Mouse (Mus musculus): Measurements from ENCODE around the gene Paqr3. TPM values are rescaled to one million over a fixed set of nuclear protein-coding genes. Genes with fewer than 3 reads are reported as not detected.

The Paqr3 gene
- polyA plus RNA-seq, 1 experiment from 2014 or later, result 5.1 TPM

DNA sequence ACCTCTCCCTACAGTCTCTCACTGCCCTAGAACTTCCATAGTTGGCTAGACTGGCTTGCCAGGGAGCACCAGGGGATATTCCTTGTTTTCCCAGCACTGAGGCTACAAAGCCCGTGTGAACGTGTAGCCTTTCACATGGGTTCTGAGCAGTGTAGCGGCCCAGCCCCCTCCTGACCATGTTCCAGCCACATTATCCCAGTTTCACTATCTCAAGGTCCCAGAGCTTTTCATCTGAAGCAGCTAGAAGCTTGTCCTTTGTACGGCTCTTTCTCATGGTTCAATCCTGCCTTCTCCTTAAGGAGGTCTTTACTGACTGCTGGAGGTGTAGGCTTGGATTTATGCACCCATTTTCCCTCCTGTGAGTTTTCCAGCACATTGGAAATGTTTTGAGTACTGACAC is 26.9 kb downstream of the Paqr3 start:
- ATAC-seq (ENCODE audit: insufficient number of reproducible peaks, low FRiP score, low TSS enrichment, low read depth), result no peak
- no peak overlapping the region for H3K4me2 ChIP-seq (replicated peaks)
- no peak overlapping the region for H3K4me3 ChIP-seq (replicated peaks)
- no peak overlapping the region for H3K9ac ChIP-seq
- WGBS, result 83% methylated on average over 4 of the region's 4 CpGs
- peaks cover 28% of the 10 kb centered on the region for H3K36me3 ChIP-seq
- no peaks in the 10 kb centered on the region for H3K27me3 ChIP-seq
- no peak overlapping the region for H3K27ac ChIP-seq (replicated peaks)
- no peaks in the 10 kb centered on the region for H3K9me3 ChIP-seq (replicated peaks)
- H3K4me1 ChIP-seq, result no peaks in the 10 kb centered on the region

DNA sequence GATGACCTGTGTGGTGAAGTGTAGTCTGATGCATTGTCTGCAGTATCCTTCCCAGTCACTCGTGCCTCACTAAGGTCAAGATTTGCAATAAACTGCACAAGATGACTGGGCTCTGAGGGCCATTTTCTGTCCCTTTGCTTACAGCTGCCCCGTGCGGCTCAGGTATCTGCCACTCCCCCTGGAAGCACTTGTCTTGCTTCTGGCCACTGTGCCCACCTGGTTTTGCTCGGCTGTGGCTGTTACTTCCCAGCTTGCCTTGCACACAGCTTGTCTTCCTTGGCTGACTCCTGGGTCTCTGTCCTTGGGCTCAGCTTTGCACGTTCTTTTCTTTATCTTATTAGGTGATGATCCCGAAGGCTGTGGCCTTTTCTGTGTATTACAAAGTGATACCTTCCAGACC is 27.7 kb downstream of the Paqr3 start:
- ATAC-seq (ENCODE audit: insufficient number of reproducible peaks, low FRiP score, low TSS enrichment, low read depth), result no peak
- Histone ChIP-seq H3K4me2 (replicated peaks) (no peak overlapping the region), H3K9me3 (replicated peaks) (no peaks in the 10 kb centered on the region), H3K4me3 (replicated peaks) (no peak overlapping the region), H3K36me3 (peaks cover 28% of the 10 kb centered on the region), H3K27ac (replicated peaks) (no peak overlapping the region), H3K27me3 (no peaks in the 10 kb centered on the region), H3K9ac (no peak overlapping the region), H3K4me1 (no peaks in the 10 kb centered on the region)
- WGBS, result 81% methylated on average over 6 of the region's 6 CpGs

DNA sequence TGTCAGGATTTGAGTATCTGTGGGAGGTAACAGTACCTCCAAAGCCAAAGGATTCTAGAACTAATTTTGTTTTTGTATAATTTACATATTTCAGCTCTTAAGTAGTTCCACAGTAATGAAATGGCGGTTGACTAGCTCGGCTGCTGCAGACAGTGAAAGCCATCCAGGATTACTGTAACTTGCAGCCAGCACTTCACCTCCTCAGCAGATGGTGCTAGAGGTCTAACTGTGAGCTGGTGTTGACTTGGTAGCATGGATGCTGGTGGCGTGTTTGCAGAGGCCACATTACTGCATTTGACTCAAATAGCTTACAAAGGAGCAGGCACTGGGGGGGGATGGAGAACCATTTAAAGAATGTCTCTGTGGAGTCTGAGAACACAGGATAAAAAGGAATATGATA is 29.9 kb downstream of the Paqr3 start:
- H3K4me2 ChIP-seq (replicated peaks), result no peak overlapping the region
- H3K4me1 ChIP-seq, result no peaks in the 10 kb centered on the region
- no peak overlapping the region for H3K4me3 ChIP-seq (replicated peaks)
- no peak overlapping the region for H3K27ac ChIP-seq (replicated peaks)
- 53% methylated on average over 3 of the region's 3 CpGs for WGBS
- no peak overlapping the region for H3K9ac ChIP-seq
- no peaks in the 10 kb centered on the region for H3K9me3 ChIP-seq (replicated peaks)
- no peak for ATAC-seq (ENCODE audit: insufficient number of reproducible peaks, low FRiP score, low TSS enrichment, low read depth)
- 0 out of 2 replicates have a peak, but pooled peaks cover 13% of the 10 kb centered on the region for H3K36me3 ChIP-seq
- H3K27me3 ChIP-seq, result no peaks in the 10 kb centered on the region

DNA sequence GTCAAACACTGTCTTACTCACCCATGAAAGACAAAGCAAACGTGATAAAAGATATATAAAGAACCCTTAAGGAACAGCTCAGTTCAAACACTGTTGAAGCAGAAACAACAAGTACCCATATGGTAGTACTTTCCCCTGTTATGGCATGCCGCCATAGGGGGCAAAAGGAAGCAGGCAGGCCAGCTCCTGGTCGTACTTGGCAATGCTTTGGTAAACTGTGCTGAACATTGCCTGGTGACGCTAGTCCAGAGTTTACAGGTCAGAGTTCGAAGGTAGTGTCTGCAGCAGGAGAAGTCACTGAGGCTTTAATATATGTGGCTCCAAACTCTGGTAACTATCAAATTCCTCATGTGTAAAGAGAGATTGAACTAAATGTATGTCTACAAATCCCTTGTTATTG is 32.8 kb downstream of the Paqr3 start:
- H3K9me3 ChIP-seq (replicated peaks), result no peaks in the 10 kb centered on the region
- H3K4me1 ChIP-seq, result no peaks in the 10 kb centered on the region
- H3K4me2 ChIP-seq (replicated peaks), result no peak overlapping the region
- H3K27ac ChIP-seq (replicated peaks), result no peak overlapping the region
- ATAC-seq (ENCODE audit: insufficient number of reproducible peaks, low FRiP score, low TSS enrichment, low read depth), result no peak
- 72% methylated on average over 5 of the region's 5 CpGs for WGBS
- H3K9ac ChIP-seq, result no peak overlapping the region
- no peaks in the 10 kb centered on the region for H3K27me3 ChIP-seq
- H3K36me3 ChIP-seq, result no peaks in the 10 kb centered on the region
- no peak overlapping the region for H3K4me3 ChIP-seq (replicated peaks)

DNA sequence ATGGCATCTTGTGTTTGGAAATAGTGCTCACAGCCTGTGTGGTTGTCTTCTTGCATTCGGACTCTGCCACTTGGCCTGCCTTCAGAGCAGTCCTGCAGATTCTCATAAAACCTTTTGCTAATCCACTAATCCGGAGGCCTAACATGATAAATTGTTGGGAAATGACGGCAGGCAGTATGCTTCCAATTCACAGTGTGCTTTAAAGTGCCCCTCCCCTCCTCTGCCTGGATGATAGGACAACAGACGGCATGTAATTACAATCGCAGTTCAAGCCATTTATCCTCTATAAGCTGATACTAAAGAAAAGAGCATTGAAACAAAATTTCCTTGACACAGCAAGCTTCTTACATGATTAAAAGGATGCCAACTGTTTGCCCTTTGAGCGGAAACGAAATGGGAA is 33.7 kb downstream of the Paqr3 start:
- no peaks in the 10 kb centered on the region for H3K27me3 ChIP-seq
- no peak overlapping the region for H3K4me2 ChIP-seq (replicated peaks)
- no peaks in the 10 kb centered on the region for H3K4me1 ChIP-seq
- no peak overlapping the region for H3K27ac ChIP-seq (replicated peaks)
- H3K9me3 ChIP-seq (replicated peaks), result no peaks in the 10 kb centered on the region
- no peak for ATAC-seq (ENCODE audit: insufficient number of reproducible peaks, low FRiP score, low TSS enrichment, low read depth)
- 71% methylated on average over 7 of the region's 7 CpGs for WGBS
- H3K9ac ChIP-seq, result no peak overlapping the region
- no peaks in the 10 kb centered on the region for H3K36me3 ChIP-seq
- H3K4me3 ChIP-seq (replicated peaks), result no peak overlapping the region

DNA sequence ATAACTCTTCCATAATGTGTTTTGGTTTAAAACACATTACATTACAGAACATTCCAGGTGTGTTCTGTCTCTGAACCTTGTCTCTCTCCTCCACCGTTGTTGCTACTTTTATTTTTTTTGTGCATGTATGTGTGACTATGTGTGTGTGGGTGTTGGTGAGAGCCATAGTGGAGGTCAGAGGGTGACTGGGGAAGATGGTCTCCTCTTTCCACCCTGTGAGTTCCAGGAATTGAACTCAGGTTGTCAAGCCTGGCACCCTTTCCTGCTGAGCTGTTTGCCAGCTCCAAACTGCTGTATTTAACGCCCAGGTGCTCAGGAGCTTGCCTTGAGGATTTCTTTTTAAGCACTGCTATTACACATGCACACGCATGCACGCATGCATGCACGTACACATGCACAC is 35.2 kb downstream of the Paqr3 start:
- no peak for ATAC-seq (ENCODE audit: insufficient number of reproducible peaks, low FRiP score, low TSS enrichment, low read depth)
- H3K4me1 ChIP-seq, result no peaks in the 10 kb centered on the region
- H3K27me3 ChIP-seq, result no peaks in the 10 kb centered on the region
- no peak overlapping the region for H3K9ac ChIP-seq
- H3K36me3 ChIP-seq, result no peaks in the 10 kb centered on the region
- 89% methylated on average over 5 of the region's 5 CpGs for WGBS
- no peaks in the 10 kb centered on the region for H3K9me3 ChIP-seq (replicated peaks)
- H3K27ac ChIP-seq (replicated peaks), result no peak overlapping the region
- no peak overlapping the region for H3K4me2 ChIP-seq (replicated peaks)
- no peak overlapping the region for H3K4me3 ChIP-seq (replicated peaks)

DNA sequence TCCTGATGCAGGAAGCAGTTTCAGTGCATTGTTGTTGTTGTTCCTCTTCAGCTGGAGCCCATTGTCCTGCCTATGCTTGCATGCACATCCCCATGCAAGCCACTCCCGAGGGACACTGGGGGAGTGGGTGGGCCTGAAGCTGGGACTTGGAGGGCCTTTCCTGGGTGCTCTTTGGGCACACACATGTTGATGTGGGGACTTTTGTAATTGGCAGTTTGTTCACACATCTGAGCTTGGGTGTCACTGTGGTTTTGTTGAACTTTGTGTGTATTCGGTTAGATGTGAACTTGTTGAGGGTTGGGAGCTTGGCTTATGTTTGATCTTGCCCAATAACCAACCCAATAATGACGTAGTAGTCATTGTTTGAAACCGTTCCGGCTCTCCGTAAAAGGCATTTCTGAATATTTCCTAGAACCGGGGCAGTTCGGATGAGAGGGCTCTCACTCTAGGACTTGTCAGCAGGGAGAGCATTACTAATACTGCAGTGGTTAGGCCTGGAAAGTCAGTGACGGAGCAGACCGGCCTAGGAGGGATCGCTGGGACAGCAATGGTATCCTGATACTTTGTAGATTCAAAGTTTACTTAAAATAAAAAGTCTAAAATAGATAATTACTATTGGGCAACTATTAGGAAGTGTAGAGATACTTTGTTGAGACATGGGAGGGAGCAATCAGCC is 35.8 kb downstream of the Paqr3 start:
- H3K4me1 ChIP-seq, result no peaks in the 10 kb centered on the region
- no peak overlapping the region for H3K4me2 ChIP-seq (replicated peaks)
- H3K9me3 ChIP-seq (replicated peaks), result no peaks in the 10 kb centered on the region
- no peak overlapping the region for H3K4me3 ChIP-seq (replicated peaks)
- H3K9ac ChIP-seq, result no peak overlapping the region
- H3K27me3 ChIP-seq, result no peaks in the 10 kb centered on the region
- ATAC-seq (ENCODE audit: insufficient number of reproducible peaks, low FRiP score, low TSS enrichment, low read depth), result no peak
- no peak overlapping the region for H3K27ac ChIP-seq (replicated peaks)
- H3K36me3 ChIP-seq, result peaks cover 2% of the 10 kb centered on the region; the same call in 1 of the 2 replicates
- 88% methylated on average over 11 of the region's 11 CpGs for WGBS

DNA sequence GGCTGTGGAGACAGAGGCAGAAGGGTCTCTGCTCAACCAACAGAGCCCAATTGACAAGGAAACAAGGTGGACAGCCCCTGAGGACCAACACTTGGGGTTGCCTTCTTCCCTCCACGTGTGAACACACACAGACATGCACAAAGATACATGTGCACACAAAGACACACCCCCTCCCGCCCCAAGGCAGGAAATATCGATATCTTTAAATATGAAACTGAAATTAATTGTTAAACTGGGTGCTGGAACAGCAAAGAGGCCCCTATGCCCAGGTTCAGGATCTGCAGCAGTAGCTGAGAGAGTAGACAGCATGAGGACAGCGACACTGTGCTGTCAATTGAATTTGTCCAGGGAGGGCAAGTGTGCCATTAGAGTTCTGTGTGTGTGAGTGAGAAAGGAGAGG is 45.6 kb downstream of the Paqr3 start:
- 88% methylated on average over 4 of the region's 4 CpGs for WGBS
- Histone ChIP-seq H3K27me3 (no peaks in the 10 kb centered on the region), H3K4me3 (replicated peaks) (no peak overlapping the region), H3K9ac (no peak overlapping the region), H3K4me2 (replicated peaks) (no peak overlapping the region), H3K36me3 (peaks cover 21% of the 10 kb centered on the region), H3K9me3 (replicated peaks) (no peaks in the 10 kb centered on the region), H3K27ac (replicated peaks) (no peak overlapping the region), H3K4me1 (no peaks in the 10 kb centered on the region)
- ATAC-seq (ENCODE audit: insufficient number of reproducible peaks, low FRiP score, low TSS enrichment, low read depth), result no peak

DNA sequence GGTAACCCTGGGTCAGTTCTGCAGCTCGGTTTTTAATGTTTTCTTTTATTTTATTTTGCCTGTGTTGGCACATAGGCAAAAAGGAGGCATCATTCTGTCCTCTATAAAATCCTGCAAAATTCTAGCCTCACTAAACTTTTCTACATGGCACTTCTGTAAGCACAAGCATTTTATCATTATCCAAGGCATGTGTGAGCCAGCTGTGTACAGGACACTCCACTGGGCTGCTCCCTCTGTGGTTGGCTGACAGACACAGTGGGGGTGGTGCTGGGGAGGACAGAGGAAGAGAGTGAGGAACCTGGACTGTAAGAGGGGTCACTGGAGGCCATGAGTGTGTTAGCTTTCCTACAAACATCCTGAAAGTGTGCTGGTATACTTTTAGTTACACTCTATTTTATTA is 49.4 kb downstream of the Paqr3 start:
- ATAC-seq (ENCODE audit: insufficient number of reproducible peaks, low FRiP score, low TSS enrichment, low read depth), result no peak
- H3K4me1 ChIP-seq, result no peaks in the 10 kb centered on the region
- 50% methylated on average over 1 of the region's 1 CpGs for WGBS

DNA sequence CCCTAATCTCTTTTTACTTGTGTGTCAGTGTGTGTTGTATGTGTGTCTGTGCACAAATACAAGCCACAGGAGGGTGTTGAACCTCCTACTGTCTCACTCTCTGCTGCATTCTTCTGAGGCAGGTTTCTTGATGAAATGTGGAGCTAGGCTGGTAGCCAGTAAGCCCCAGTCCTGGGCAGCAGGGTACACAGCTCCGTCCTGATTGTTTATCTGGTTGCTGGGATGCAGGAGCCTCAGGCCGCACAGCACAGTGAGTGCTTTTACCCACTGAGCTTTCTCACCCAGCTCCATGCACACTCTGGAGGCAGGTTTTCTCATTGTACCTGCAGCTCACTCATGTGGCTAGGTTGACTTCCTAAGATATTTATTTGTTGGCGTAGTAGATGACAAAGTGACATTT is 50.5 kb downstream of the Paqr3 start:
- H3K27me3 ChIP-seq, result no peaks in the 10 kb centered on the region
- H3K27ac ChIP-seq (replicated peaks), result no peak overlapping the region
- 71% methylated on average over 3 of the region's 3 CpGs for WGBS
- H3K4me3 ChIP-seq (replicated peaks), result no peak overlapping the region
- H3K36me3 ChIP-seq, result peaks cover 16% of the 10 kb centered on the region
- no peak overlapping the region for H3K9ac ChIP-seq
- no peak overlapping the region for H3K4me2 ChIP-seq (replicated peaks)
- no peaks in the 10 kb centered on the region for H3K9me3 ChIP-seq (replicated peaks)
- no peaks in the 10 kb centered on the region for H3K4me1 ChIP-seq
- ATAC-seq (ENCODE audit: insufficient number of reproducible peaks, low FRiP score, low TSS enrichment, low read depth), result no peak

More for the DNA sequence above, 49.4 kb downstream of the Paqr3 start:
- H3K27me3 ChIP-seq, result no peaks in the 10 kb centered on the region
- no peak overlapping the region for H3K4me2 ChIP-seq (replicated peaks)
- H3K9me3 ChIP-seq (replicated peaks), result no peaks in the 10 kb centered on the region
- H3K9ac ChIP-seq, result no peak overlapping the region
- H3K36me3 ChIP-seq, result peaks cover 21% of the 10 kb centered on the region
- H3K4me3 ChIP-seq (replicated peaks), result no peak overlapping the region
- H3K27ac ChIP-seq (replicated peaks), result no peak overlapping the region

DNA sequence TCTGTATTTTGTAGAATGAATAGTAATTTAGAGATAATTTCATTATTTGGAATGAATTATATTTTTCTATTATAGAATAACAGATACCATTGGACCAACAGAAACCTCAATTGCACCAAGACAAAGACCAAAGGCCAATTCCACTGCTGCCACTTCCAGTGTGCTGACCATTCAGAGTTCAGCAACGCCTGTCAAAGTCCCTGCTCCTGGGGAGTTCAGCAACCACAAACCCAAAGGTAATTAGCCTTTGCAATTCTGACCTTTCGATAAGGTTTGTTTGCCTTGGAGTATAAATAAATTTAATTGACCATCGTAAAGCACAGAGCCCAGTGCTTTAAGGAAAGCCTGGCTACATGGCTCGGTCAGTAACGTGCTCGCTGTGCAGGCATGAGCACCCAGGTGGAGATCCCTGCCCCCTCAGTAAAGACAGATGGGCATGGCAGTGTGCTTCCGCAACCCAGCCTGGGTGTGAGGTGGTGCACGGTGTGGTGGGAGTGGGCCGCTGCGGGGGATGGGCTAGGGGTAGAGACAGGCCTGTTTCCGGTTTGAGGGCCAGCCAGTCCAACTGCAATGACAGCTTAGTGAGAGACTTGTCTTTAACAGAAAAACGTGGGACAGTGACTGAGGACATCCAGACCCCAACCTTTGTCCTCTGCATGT is 54.5 kb downstream of the Paqr3 start:
- no peaks in the 10 kb centered on the region for H3K4me1 ChIP-seq
- H3K36me3 ChIP-seq, result peaks cover 12% of the 10 kb centered on the region
- WGBS, result 81% methylated on average over 12 of the region's 12 CpGs
- H3K9me3 ChIP-seq (replicated peaks), result no peaks in the 10 kb centered on the region
- H3K4me3 ChIP-seq (replicated peaks), result no peak overlapping the region
- H3K27me3 ChIP-seq, result no peaks in the 10 kb centered on the region
- no peak overlapping the region for H3K27ac ChIP-seq (replicated peaks)
- no peak overlapping the region for H3K4me2 ChIP-seq (replicated peaks)
- no peak overlapping the region for H3K9ac ChIP-seq
- ATAC-seq (ENCODE audit: insufficient number of reproducible peaks, low FRiP score, low TSS enrichment, low read depth), result no peak

DNA sequence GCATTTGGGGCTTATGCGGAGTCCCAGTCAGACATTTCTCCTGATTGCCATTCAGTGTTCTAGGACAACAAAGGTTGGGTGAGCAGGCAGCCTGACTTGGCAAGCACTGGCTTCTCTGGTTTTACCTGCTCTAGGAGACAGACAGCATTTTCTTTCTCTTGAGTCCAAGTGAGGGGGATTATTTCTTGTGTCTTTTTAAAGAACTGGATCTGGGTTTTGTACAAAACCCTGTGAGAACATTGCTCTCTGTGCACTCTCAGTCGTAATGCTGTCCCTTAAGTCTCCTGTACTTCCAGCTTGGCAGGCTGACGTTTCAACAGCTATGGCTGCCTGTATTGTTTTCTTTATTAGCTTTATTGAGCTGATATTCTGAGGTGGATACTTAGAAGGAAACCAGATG is 55.0 kb downstream of the Paqr3 start:
- ATAC-seq (ENCODE audit: insufficient number of reproducible peaks, low FRiP score, low TSS enrichment, low read depth), result no peak
- peaks cover 12% of the 10 kb centered on the region for H3K36me3 ChIP-seq

More for the DNA sequence above, 55.0 kb downstream of the Paqr3 start:
- Histone ChIP-seq H3K9me3 (replicated peaks) (no peaks in the 10 kb centered on the region), H3K4me3 (replicated peaks) (no peak overlapping the region), H3K27ac (replicated peaks) (no peak overlapping the region), H3K4me1 (no peaks in the 10 kb centered on the region), H3K27me3 (no peaks in the 10 kb centered on the region), H3K4me2 (replicated peaks) (no peak overlapping the region), H3K9ac (no peak overlapping the region)
- WGBS, result 79% methylated on average over 3 of the region's 3 CpGs

All from embryonic facial prominence, embryonic 15.5 days (tissue).